Mouse (Mus musculus) monocyte, adult 2 months (primary cell): Measurements from ENCODE around the gene Fbxo42.
"Not testable (repeated sequence)": the region's sequence is repeated elsewhere in the genome, so short reads cannot be mapped to it uniquely, and the experiment has no call there.

Source experiments
- DNase-seq, 2 experiments: peaks; one replicate each; pipeline ENCODE4 v3.0.0; 2022; ENCODE audit warnings: low spot score in 2 of 2, low read depth in 1 of 2

The Fbxo42 gene

DNA sequence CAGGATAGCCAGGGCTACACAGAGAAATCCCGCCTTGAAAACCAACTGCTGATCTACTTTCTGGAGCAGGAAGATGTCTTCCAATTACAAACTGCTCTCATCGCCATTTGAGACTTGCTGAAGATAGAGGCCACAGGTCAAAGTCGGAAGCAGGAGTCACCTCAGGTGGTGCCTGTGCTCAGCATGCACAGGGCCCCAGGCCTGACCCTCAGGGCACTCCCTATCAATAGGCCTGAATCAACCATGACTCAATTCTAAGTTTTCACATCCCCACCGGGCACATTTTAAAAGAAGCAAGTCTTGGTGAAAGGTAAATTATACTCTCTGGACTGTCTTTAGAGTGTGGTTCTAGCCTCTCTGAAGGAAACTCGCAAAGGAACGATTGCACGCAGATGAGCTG lies 11.6 kb upstream of the Fbxo42 start:
- no peak for DNase-seq

DNA sequence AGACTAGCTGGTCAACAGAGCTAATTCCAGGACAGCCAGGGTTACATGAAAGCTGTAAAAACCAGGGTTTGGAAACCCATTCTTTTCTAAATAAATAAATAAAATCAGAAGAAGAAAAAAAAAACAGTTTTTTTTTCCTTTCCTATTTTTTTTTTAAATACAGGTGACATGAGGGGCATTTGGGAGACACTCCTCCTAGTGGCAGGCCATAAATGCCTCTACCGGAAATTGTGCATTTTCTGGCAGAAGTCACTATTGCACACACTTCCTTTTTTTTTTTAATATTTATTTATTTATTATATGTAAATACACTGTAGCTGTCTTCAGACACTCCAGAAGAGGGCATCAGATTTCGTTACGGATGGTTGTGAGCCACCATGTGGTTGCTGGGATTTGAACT lies 10.0 kb upstream of the Fbxo42 start:
- not testable (repeated sequence) for DNase-seq

GRCm38 (mm10) chr4:141138425-141139115 lies 9.1 kb upstream of the Fbxo42 start:
- no peak for DNase-seq

DNA sequence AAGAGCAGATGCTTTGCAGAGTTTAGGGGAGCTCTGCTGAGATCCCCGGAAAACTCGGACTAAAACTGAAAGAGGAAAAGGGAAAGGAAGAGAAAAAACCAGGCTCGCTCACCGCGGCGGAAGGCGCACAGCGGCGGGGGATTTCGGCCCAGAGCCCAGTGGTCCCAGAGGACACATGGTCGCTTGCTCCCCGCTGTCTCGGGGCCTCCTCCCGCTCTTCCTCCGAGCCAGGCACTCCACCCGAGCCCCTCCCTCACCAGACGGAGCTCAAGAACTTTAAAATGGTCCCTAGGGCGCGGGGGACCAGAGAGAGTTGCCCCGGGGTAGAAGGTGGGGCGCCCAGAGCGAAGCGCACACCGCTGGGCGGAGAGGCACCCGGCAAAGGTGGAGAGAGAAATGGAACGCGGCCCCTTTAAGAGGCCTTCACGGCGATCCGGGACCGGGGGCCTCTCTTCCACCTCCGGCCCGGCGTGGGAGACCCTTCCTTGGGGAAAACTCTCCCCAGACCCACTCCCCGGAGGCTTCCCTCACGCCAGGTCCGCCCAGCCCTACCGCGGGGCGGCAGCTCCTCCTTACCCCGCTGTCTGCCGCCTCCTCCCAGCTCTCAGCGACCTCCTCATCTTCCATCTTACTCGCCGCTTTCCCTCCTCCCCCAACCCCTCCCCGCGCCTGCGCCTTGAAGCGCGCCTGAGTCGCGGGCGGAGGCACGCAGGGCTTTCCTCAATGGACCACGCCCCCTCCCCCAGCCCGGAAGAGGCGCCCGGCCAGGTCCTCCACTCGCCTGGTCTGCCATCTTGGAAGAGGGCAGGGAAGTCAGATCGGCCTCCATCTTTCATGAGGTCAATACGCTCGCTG lies 8.4 kb upstream of the Fbxo42 start, which contains the start of gene Szrd1:
Gene Szrd1, minus strand, starts transcription at position 660 of the 855 bp plus-strand sequence.
- peak; percentile 96 to 97 for DNase-seq

DNA sequence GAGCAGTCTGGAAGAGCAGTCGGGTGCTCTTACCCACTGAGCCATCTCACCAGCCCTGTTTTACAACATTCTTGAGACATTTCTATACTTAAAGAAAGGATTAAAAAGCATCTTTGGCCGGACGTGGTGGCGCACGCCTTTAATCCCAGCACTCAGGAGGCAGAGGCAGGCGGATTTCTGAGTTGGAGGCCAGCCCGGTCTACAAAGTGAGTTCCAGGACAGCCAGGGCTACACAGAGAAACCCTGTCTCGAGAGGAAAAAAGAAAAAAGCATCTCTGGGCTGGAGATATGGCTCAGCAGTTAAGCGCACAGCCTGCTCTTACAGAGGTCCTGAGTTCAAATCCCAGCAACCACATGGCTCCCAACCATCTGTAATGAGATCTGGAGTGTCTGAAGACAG lies 7.4 kb upstream of the Fbxo42 start:
- DNase-seq: not testable (repeated sequence)

DNA sequence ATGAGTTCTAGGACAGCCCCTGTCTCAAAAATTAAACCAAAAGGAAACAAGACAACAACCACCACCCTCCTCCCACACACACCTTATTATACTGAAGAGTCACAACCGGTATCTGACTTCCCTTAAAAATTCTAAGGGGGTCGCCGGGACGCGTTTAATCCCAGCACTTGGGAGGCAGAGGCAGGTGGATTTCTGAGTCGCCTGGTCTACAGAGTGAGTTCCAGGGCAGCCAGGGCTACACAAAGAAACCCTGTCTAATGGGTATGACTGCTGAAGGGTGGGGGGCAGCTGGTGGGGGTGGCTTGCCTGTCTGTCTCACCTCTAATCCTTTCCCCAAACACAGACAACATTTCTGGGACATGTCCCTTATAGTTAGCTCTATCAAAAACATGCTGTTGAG lies 6.7 kb upstream of the Fbxo42 start:
- no peak for DNase-seq

GRCm38 (mm10) chr4:141142285-141142811 lies 5.4 kb upstream of the Fbxo42 start:
- peak in 1 of 2 experiments; percentile 57 for DNase-seq

DNA sequence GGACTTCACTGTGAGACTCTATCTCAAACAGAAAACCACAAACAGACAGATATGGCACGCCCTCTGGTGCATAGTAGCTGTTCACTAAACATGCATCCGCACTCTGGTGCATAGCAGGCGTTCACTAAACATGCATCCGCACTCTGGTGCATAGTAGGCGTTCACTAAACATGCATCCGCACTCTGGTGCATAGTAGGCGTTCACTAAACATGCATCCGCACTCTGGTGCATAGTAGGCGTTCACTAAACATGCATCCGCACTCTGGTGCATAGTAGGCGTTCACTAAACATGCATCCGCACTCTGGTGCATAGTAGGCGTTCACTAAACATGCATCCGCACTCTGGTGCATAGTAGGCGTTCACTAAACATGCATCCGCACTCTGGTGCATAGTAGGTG lies 2.6 kb upstream of the Fbxo42 start:
- not testable (repeated sequence) for DNase-seq

GRCm38 (mm10) chr4:141146491-141147033 lies 1.2 kb upstream of the Fbxo42 start:
- no peak for DNase-seq

- DNase-seq: no peak
Observed at GRCm38 (mm10) chr4:141148009-141148801, 492 bp downstream of the Fbxo42 start.

GRCm38 (mm10) chr4:141149116-141149515 lies 1.4 kb downstream of the Fbxo42 start:
- DNase-seq: no peak

- DNase-seq: no peak
Observed at GRCm38 (mm10) chr4:141157485-141157884, 9.8 kb downstream of the Fbxo42 start.

- no peak for DNase-seq
Observed at GRCm38 (mm10) chr4:141158609-141159008, 10.9 kb downstream of the Fbxo42 start.

GRCm38 (mm10) chr4:141159093-141159492 lies 11.4 kb downstream of the Fbxo42 start:
- DNase-seq: no peak

DNA sequence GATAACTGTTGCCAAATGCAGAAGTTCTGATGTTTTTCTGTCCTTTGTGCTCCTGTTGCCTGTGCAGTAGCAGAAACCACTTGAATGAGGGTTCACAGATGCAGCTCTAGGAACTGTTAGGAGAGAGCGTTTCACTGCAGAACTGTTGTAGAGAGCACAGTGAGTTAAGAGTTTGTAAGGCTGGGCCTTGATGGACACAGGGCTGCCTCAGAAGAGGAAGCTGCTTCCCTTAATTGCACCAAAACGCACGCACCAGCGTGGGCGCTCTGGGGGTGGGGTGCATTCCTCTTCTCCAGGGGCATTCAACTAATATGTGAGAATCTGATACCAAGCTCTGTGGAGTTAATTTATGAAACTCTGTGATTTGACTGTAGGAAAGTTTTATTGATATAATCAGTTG lies 12.0 kb downstream of the Fbxo42 start:
- no peak for DNase-seq

GRCm38 (mm10) chr4:141160193-141160592 lies 12.5 kb downstream of the Fbxo42 start:
- DNase-seq: no peak

DNA sequence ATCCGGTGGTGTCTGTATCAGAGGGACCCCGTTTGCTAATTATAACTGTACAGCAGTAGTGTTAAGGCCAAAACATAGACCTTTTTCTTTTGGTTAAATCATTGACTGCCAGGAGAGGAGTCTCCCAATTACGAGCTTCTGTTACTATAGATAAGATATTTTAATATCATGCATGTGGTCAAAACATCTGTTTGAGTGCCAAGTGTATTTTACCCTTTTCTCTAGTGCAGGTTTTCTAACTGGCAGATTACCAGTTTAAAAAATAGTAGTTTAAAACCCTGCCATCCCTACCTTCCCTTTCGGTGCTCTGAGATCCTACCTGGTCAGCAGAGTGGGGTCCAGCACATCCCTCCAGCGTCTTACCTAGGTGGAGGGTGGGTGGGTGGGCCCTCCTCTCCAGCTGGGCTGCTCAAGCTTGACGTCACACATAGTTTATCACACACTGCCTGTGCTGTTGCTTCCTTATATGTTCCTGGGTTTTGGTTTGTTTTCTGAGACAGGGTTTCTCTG lies 14.0 kb downstream of the Fbxo42 start:
- no peak for DNase-seq

DNA sequence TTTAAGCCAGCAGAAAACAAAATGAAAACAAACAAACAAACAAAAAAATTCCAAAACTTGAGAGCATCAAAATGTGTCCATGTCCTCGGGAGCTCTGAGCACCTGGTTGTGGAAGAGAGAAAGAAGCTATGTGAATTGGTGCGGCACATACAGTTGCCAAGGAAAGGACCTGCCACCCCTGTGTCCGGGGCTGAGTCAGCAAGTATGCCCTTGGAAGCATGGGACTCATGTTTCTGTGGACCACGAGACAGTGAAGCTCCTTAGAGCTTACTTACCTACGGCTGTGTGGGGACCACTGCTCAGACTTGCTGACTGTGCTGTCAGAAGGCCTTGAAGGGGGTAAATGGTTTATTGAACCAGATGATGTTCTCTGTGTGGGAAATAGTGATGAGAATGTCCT lies 16.0 kb downstream of the Fbxo42 start:
- no peak for DNase-seq

GRCm38 (mm10) chr4:141165744-141166292 lies 18.1 kb downstream of the Fbxo42 start:
- no peak for DNase-seq

- no peak for DNase-seq
Observed at GRCm38 (mm10) chr4:141167156-141167555, 19.4 kb downstream of the Fbxo42 start.
